Comparison of ENCODE assay signal across 8 mouse cellular contexts in the genomic region with DNA sequence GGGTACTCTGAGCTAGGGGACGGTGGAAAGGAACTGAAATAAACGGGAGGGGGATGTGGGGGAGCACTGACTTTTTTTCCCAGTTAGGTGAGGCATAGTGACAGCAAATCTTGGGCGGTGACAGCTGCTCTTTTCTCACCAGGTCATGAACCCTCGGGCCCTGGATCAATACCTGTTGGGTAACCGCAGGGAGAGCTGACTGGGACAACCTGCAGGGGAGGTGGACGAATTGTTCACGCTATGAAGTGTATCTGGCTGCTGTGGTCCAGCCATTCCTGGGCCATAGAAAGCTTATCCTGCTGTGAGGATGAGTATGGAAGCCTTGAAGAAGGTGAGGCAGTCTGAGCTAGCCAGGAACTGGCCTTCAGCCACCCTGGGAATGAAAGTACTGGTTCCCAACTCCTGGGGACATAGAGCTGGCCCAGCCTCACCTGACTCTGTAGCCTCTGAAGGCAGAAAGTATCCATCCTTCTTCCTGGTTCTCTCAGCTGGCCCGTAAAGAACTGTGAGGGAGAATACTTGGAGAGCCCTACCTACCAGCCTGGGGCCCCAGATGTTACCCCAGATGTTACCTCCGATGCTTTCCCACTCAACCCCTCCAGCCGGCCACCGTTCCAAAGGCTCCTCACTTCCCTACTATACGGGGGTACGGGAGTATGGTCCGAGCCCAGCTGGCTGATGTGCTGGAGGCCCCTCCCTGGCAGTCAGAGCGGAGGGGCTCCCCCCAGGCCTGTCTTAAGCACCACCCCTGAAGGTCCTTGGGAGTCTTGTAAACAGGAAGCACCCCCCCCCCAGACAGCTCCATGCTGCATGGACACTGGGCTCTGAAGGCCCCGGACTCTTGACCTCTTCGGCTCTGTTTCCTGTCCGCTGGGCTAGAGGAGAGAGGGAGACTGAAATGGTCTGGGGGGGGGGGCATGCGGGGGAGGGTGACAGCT. TPM values are rescaled to one million over a fixed set of nuclear protein-coding genes. Genes with fewer than 3 reads are reported as not detected.
DNase-seq lines count a peak whose midpoint lies in the region; ATAC-seq and TF ChIP-seq lines count a peak whose summit lies in the region.

No protein-coding gene starts in this region.

- H3K9ac ChIP-seq in forebrain, embryonic 12.5 days = peak overlapping the region; percentile 44; the same call in 1 of the 2 replicates
- H3K9ac ChIP-seq in hindbrain, embryonic 13.5 days = peak overlapping the region; percentile 53; the same call in 1 of the 2 replicates
- H3K9ac ChIP-seq in midbrain, postnatal 0 days (replicated peaks; ENCODE audit: low read length, poor library complexity, severe bottlenecking) = no peak overlapping the region

- no peak for ATAC-seq in forebrain, embryonic 12.5 days (ENCODE audit: low FRiP score)
- ATAC-seq in hindbrain, embryonic 13.5 days (ENCODE audit: low FRiP score) = peak; percentile 12; the same call in 1 of the 2 replicates
- ATAC-seq in midbrain, postnatal 0 days (ENCODE audit: low FRiP score) = peak; percentile 20

- TF ChIP-seq CTCF in midbrain, postnatal 0 days (IDR thresholded peaks at IDR 0.05) = no peak

- H3K36me3 ChIP-seq in forebrain, embryonic 12.5 days (replicated peaks) = no peaks in the 10 kb centered on the region
- H3K36me3 ChIP-seq in hindbrain, embryonic 13.5 days = no peaks in the 10 kb centered on the region
- no peaks in the 10 kb centered on the region for H3K36me3 ChIP-seq in midbrain, postnatal 0 days (ENCODE audit: insufficient read depth, low read length)

- peak; percentile 48 to 74 for DNase-seq in adrenal gland, postnatal 36 days
- DNase-seq in liver = peak; percentile 62
- DNase-seq in midbrain, postnatal 0 days (ENCODE audit: low spot score) = no peak
- DNase-seq in adipocyte (ENCODE audit: low spot score) = no peak
- DNase-seq in cerebellum, postnatal 10 days = no peak
- DNase-seq in layer of hippocampus, adult 11-12 months (ENCODE audit: low spot score) = no peak

- 0 out of 2 replicates have a peak overlapping the region, but pooled peaks have one; percentile 4 for H3K4me2 ChIP-seq in forebrain, embryonic 12.5 days
- H3K4me2 ChIP-seq in hindbrain, embryonic 13.5 days = no peak overlapping the region
- no peak overlapping the region for H3K4me2 ChIP-seq in midbrain, postnatal 0 days (ENCODE audit: low read depth, low read length, poor library complexity, severe bottlenecking)

- no peaks in the 10 kb centered on the region for H3K9me3 ChIP-seq in forebrain, embryonic 12.5 days
- no peaks in the 10 kb centered on the region for H3K9me3 ChIP-seq in hindbrain, embryonic 13.5 days
- H3K9me3 ChIP-seq in midbrain, postnatal 0 days (ENCODE audit: low read length) = no peaks in the 10 kb centered on the region

- peaks cover 39% of the 10 kb centered on the region for H3K27me3 ChIP-seq in forebrain, embryonic 12.5 days
- peaks cover 15% of the 10 kb centered on the region for H3K27me3 ChIP-seq in hindbrain, embryonic 13.5 days
- H3K27me3 ChIP-seq in midbrain, postnatal 0 days (ENCODE audit: insufficient read depth, low read length) = no peaks in the 10 kb centered on the region

- peak overlapping the region; percentile 73 for H3K27ac ChIP-seq in forebrain, embryonic 12.5 days
- H3K27ac ChIP-seq in hindbrain, embryonic 13.5 days = peak overlapping the region; percentile 68
- peak overlapping the region; percentile 59; the same call in 1 of the 2 replicates for H3K27ac ChIP-seq in midbrain, postnatal 0 days (ENCODE audit: low read depth, low read length)

- WGBS in forebrain, embryonic 12.5 days = 55% methylated on average over 19 of the region's 19 CpGs
- 55% methylated on average over 18 of the region's 19 CpGs for WGBS in hindbrain, embryonic 13.5 days
- WGBS in midbrain, postnatal 0 days = 64% methylated on average over 18 of the region's 19 CpGs

- H3K4me3 ChIP-seq in forebrain, embryonic 12.5 days (replicated peaks) = no peak overlapping the region
- no peak overlapping the region for H3K4me3 ChIP-seq in hindbrain, embryonic 13.5 days
- no peak overlapping the region for H3K4me3 ChIP-seq in midbrain, postnatal 0 days (ENCODE audit: low read depth, low read length)

- peaks cover 39% of the 10 kb centered on the region for H3K4me1 ChIP-seq in forebrain, embryonic 12.5 days
- peaks cover 54% of the 10 kb centered on the region for H3K4me1 ChIP-seq in hindbrain, embryonic 13.5 days (replicated peaks)
- 0 out of 2 replicates have a peak, but pooled peaks cover 9% of the 10 kb centered on the region for H3K4me1 ChIP-seq in midbrain, postnatal 0 days (ENCODE audit: insufficient read depth, low read length)

RNA-seq across cellular contexts. Expression of a gene that starts 10.4 kb away (rescaled TPM):
- 10 to 100 TPM; 36.8 to 52.6 TPM for total RNA-seq in adrenal gland, postnatal 36 days (2021)
- 7.7 and 8.4 TPM in 2 replicates for polyA plus RNA-seq in forebrain, embryonic 12.5 days (2016; fragmentation: Nextera tagmentation; extraction: Ambion mirVana)
- 9.5 and 11.0 TPM in 2 replicates for polyA plus RNA-seq in hindbrain, embryonic 13.5 days (2015; fragmentation: Nextera tagmentation; extraction: Ambion mirVana)
- total RNA-seq in midbrain, postnatal 0 days (2014; rRNA removed) = 14.1 and 14.9 TPM in 2 replicates
- 14.8 and 14.9 TPM in 2 replicates for polyA plus RNA-seq in midbrain, postnatal 0 days (2015; fragmentation: Nextera tagmentation; extraction: Ambion mirVana)

RNA-seq across cellular contexts. Expression of a gene that starts 23.3 kb away (rescaled TPM):
- total RNA-seq in adrenal gland, postnatal 36 days (2021) = under 1 TPM; 0.53 to 0.56 TPM
- polyA plus RNA-seq in forebrain, embryonic 12.5 days (2016; fragmentation: Nextera tagmentation; extraction: Ambion mirVana) = not detected in 2 replicates
- not detected in 2 replicates for polyA plus RNA-seq in hindbrain, embryonic 13.5 days (2015; fragmentation: Nextera tagmentation; extraction: Ambion mirVana)
- not detected in 2 replicates for total RNA-seq in midbrain, postnatal 0 days (2014; rRNA removed)
- not detected in 2 replicates for polyA plus RNA-seq in midbrain, postnatal 0 days (2015; fragmentation: Nextera tagmentation; extraction: Ambion mirVana)

RNA-seq across cellular contexts. Expression of a gene that starts 29.1 kb away (rescaled TPM):
- 1 to 10 TPM; 5.9 to 9.8 TPM for total RNA-seq in adrenal gland, postnatal 36 days (2021)
- 2.0 and 2.1 TPM in 2 replicates for polyA plus RNA-seq in forebrain, embryonic 12.5 days (2016; fragmentation: Nextera tagmentation; extraction: Ambion mirVana)
- 1.6 TPM in 2 replicates for polyA plus RNA-seq in hindbrain, embryonic 13.5 days (2015; fragmentation: Nextera tagmentation; extraction: Ambion mirVana)
- 0.71 and 1.6 TPM in 2 replicates for total RNA-seq in midbrain, postnatal 0 days (2014; rRNA removed)
- 2.2 and 2.5 TPM in 2 replicates for polyA plus RNA-seq in midbrain, postnatal 0 days (2015; fragmentation: Nextera tagmentation; extraction: Ambion mirVana)

RNA-seq across cellular contexts. Expression of a gene that starts 45.0 kb away (rescaled TPM):
- 10 to 100 TPM; 56.0 to 57.3 TPM for total RNA-seq in adrenal gland, postnatal 36 days (2021)
- 53.6 and 56.4 TPM in 2 replicates for polyA plus RNA-seq in forebrain, embryonic 12.5 days (2016; fragmentation: Nextera tagmentation; extraction: Ambion mirVana)
- polyA plus RNA-seq in hindbrain, embryonic 13.5 days (2015; fragmentation: Nextera tagmentation; extraction: Ambion mirVana) = 49.9 and 50.6 TPM in 2 replicates
- total RNA-seq in midbrain, postnatal 0 days (2014; rRNA removed) = 37.0 and 42.8 TPM in 2 replicates
- polyA plus RNA-seq in midbrain, postnatal 0 days (2015; fragmentation: Nextera tagmentation; extraction: Ambion mirVana) = 42.4 and 43.4 TPM in 2 replicates

RNA-seq across cellular contexts. Expression of a gene that starts 58.7 kb away (rescaled TPM):
- 10 to 100 TPM; 12.3 to 16.7 TPM for total RNA-seq in adrenal gland, postnatal 36 days (2021)
- polyA plus RNA-seq in forebrain, embryonic 12.5 days (2016; fragmentation: Nextera tagmentation; extraction: Ambion mirVana) = 137 and 147 TPM in 2 replicates
- 36.7 and 40.1 TPM in 2 replicates for polyA plus RNA-seq in hindbrain, embryonic 13.5 days (2015; fragmentation: Nextera tagmentation; extraction: Ambion mirVana)
- 4.6 and 6.9 TPM in 2 replicates for total RNA-seq in midbrain, postnatal 0 days (2014; rRNA removed)
- polyA plus RNA-seq in midbrain, postnatal 0 days (2015; fragmentation: Nextera tagmentation; extraction: Ambion mirVana) = 7.6 and 8.1 TPM in 2 replicates

Comparison
In these comparisons a context has a peak if more than half of its experiments do, and no peak if none do; other contexts are left out.
1. DNase-seq: peak in adrenal gland, postnatal 36 days (2 of 2) and liver (single experiment); none in midbrain, postnatal 0 days (single experiment), adipocyte (single experiment), cerebellum, postnatal 10 days (0 of 2) and layer of hippocampus, adult 11-12 months (single experiment).
2. Peak in every context shown above with its lines, with median percentiles within 50 percentile points of each other: H3K27ac ChIP-seq.